Mouse (Mus musculus) MEL (cell line): ENCODE results near the gene Setd5. TPM values are rescaled to one million over a fixed set of nuclear protein-coding genes. Genes with fewer than 3 reads are reported as not detected.

Source experiments
- DNase-seq: peaks from one replicate; pipeline ENCODE4 v3.0.0; 2011; ENCODE audit warnings: low read depth, low spot score
- H3K27ac ChIP-seq: 2 replicates; pipeline ENCODE4 v1.5.1; 2012; ENCODE audit warnings: low read depth, mild to moderate bottlenecking, control low read depth, low read length, moderate library complexity; ENCODE audit not compliant: control insufficient read depth
- H3K27me3 ChIP-seq, 2 experiments: fragments of 150-350 bp in 1 of 2; sonication (generic) in 1 of 2; 2 replicates each; pipeline ENCODE4 v1.6.1; 2012; ENCODE audit warnings: low read length in 2 of 2, mild to moderate bottlenecking in 2 of 2, improper control_type of control experiment in 1 of 2, moderate library complexity in 1 of 2; ENCODE audit not compliant: insufficient read depth in 2 of 2, control insufficient read depth in 1 of 2
- H3K36me3 ChIP-seq, 2 experiments: 2 replicates each; pipeline ENCODE4 v1.6.1; 2012 to 2014; ENCODE audit warnings: low read length in 2 of 2, improper control_type of control experiment in 1 of 2, inconsistent platforms in 1 of 2, mild to moderate bottlenecking in 1 of 2; ENCODE audit not compliant: insufficient read depth in 2 of 2, control insufficient read depth in 1 of 2
- H3K4me1 ChIP-seq, 2 experiments: fragments of 150-350 bp in 1 of 2; sonication (generic) in 1 of 2; 2 replicates each; pipeline ENCODE4 v1.6.1; 2012; ENCODE audit warnings: low read length in 2 of 2, improper control_type of control experiment in 1 of 2, mild to moderate bottlenecking in 1 of 2; ENCODE audit not compliant: insufficient read depth in 2 of 2, control insufficient read depth in 1 of 2
- H3K4me3 ChIP-seq, 2 experiments: fragments of 150-350 bp in 1 of 2; sonication (generic) in 1 of 2; 2 replicates each; pipeline ENCODE4 v1.5.1; 2012; ENCODE audit warnings: low read depth in 2 of 2, low read length in 2 of 2, mild to moderate bottlenecking in 2 of 2, moderate library complexity in 2 of 2, control low read depth in 1 of 2, improper control_type of control experiment in 1 of 2; ENCODE audit not compliant: control insufficient read depth in 1 of 2, insufficient read depth in 1 of 2
- H3K79me2 ChIP-seq: 2 replicates; pipeline ENCODE4 v1.6.1; 2012; ENCODE audit warnings: mild to moderate bottlenecking, low read length, moderate library complexity; ENCODE audit not compliant: control insufficient read depth, poor library complexity, insufficient read depth
- H3K9ac ChIP-seq: 2 replicates; pipeline ENCODE4 v1.6.1; 2012; ENCODE audit warnings: low read depth, mild to moderate bottlenecking, control low read depth, low read length, moderate library complexity; ENCODE audit not compliant: control insufficient read depth, poor library complexity, severe bottlenecking
- H3K9me3 ChIP-seq: fragments of 150-350 bp; sonication (generic); replicated peaks from 2 replicates; pipeline ENCODE4 v1.6.1; 2012; ENCODE audit warnings: mild to moderate bottlenecking, low read length, improper control_type of control experiment, moderate library complexity; ENCODE audit not compliant: insufficient read depth
- BHLHE40 ChIP-seq: IDR thresholded peaks from 2 replicates; pipeline ENCODE4 v1.6.1; 2012; ENCODE audit warnings: low read depth, mild to moderate bottlenecking, inconsistent platforms, low read length, improper control_type of control experiment, borderline replicate concordance
- CHD2 ChIP-seq: IDR thresholded peaks from 2 replicates; pipeline ENCODE4 v1.6.1; 2011; ENCODE audit warnings: low read length, improper control_type of control experiment
- CTCF ChIP-seq, 3 experiments: IDR thresholded peaks in 2 of 3; conservative IDR thresholded peaks in 1 of 3; 2 replicates each; pipeline ENCODE4 v1.5.1; 2011 to 2012; ENCODE audit warnings: low read length in 3 of 3, low read depth in 2 of 3, mild to moderate bottlenecking in 2 of 3, improper control_type of control experiment in 1 of 3, inconsistent platforms in 1 of 3, mixed read lengths in 1 of 3, moderate library complexity in 1 of 3; ENCODE audit not compliant: control insufficient read depth in 1 of 3, insufficient read depth in 1 of 3, poor library complexity in 1 of 3, severe bottlenecking in 1 of 3
- E2F4 ChIP-seq: IDR thresholded peaks from 2 replicates; pipeline ENCODE4 v1.6.1; 2011; ENCODE audit warnings: low read depth, low read length, improper control_type of control experiment, borderline replicate concordance
- ELF1 ChIP-seq: IDR thresholded peaks from 2 replicates; pipeline ENCODE4 v1.6.1; 2014; ENCODE audit warnings: low read depth, mild to moderate bottlenecking, inconsistent platforms, low read length, improper control_type of control experiment, moderate library complexity
- EP300 ChIP-seq, 2 experiments: IDR thresholded peaks; 2 replicates each; pipeline ENCODE4 v1.6.1; 2011; ENCODE audit warnings: improper control_type of control experiment in 2 of 2, low read length in 2 of 2, low read depth in 1 of 2, mild to moderate bottlenecking in 1 of 2
- ETS1 ChIP-seq: IDR thresholded peaks from 2 replicates; pipeline ENCODE4 v1.6.1; 2012; ENCODE audit warnings: low read depth, mild to moderate bottlenecking, inconsistent platforms, low read length, improper control_type of control experiment, moderate library complexity
- GABPA ChIP-seq: IDR thresholded peaks from 2 replicates; pipeline ENCODE4 v1.6.1; 2012; ENCODE audit warnings: low read depth, mild to moderate bottlenecking, inconsistent platforms, low read length, improper control_type of control experiment, moderate library complexity
- GATA1 ChIP-seq: IDR thresholded peaks from 2 replicates; pipeline ENCODE4 v1.6.1; 2011; ENCODE audit warnings: low read depth, low read length, improper control_type of control experiment
- HCFC1 ChIP-seq: IDR thresholded peaks from 2 replicates; pipeline ENCODE4 v1.6.1; 2012; ENCODE audit warnings: low read depth, mild to moderate bottlenecking, inconsistent platforms, low read length, improper control_type of control experiment, moderate library complexity
- KAT2A ChIP-seq: conservative IDR thresholded peaks from 2 replicates; pipeline ENCODE4 v1.6.1; 2012; ENCODE audit warnings: low read depth, low read length, improper control_type of control experiment, inconsistent platforms
- MAX ChIP-seq: IDR thresholded peaks from 2 replicates; pipeline ENCODE4 v1.6.1; 2011; ENCODE audit warnings: low read length, improper control_type of control experiment
- MAZ ChIP-seq: IDR thresholded peaks from 2 replicates; pipeline ENCODE4 v1.6.1; 2012; ENCODE audit warnings: low read depth, mild to moderate bottlenecking, inconsistent platforms, low read length, improper control_type of control experiment
- MEF2A ChIP-seq: IDR thresholded peaks from 2 replicates; pipeline ENCODE4 v1.6.1; 2014; ENCODE audit warnings: low read depth, mild to moderate bottlenecking, inconsistent platforms, low read length, improper control_type of control experiment; ENCODE audit not compliant: poor library complexity, insufficient replicate concordance, severe bottlenecking; ENCODE audit errors: extremely low read depth
- MXI1 ChIP-seq: IDR thresholded peaks from 2 replicates; pipeline ENCODE4 v1.6.1; 2011; ENCODE audit warnings: mild to moderate bottlenecking, low read depth, low read length, improper control_type of control experiment
- MYB ChIP-seq: IDR thresholded peaks from 2 replicates; pipeline ENCODE4 v1.6.1; 2011; ENCODE audit warnings: mild to moderate bottlenecking, low read depth, low read length, improper control_type of control experiment
- MYC ChIP-seq: IDR thresholded peaks from 2 replicates; pipeline ENCODE4 v1.6.1; 2011; ENCODE audit warnings: low read depth, mild to moderate bottlenecking, low read length, improper control_type of control experiment, moderate library complexity
- NELFE ChIP-seq: IDR thresholded peaks from 2 replicates; pipeline ENCODE4 v1.6.1; 2011; ENCODE audit warnings: low read depth, low read length, improper control_type of control experiment
- NRF1 ChIP-seq: IDR thresholded peaks from 2 replicates; pipeline ENCODE4 v1.6.1; 2014; ENCODE audit warnings: low read depth, mild to moderate bottlenecking, inconsistent platforms, low read length, improper control_type of control experiment, moderate library complexity; ENCODE audit not compliant: poor library complexity, insufficient read depth, severe bottlenecking
- POLR2A ChIP-seq, 2 experiments: IDR thresholded peaks; 2 replicates each; pipeline ENCODE4 v1.6.1; 2011 to 2012; ENCODE audit warnings: low read length in 2 of 2, mild to moderate bottlenecking in 2 of 2, control low read depth in 1 of 2, improper control_type of control experiment in 1 of 2, low read depth in 1 of 2, moderate library complexity in 1 of 2; ENCODE audit not compliant: control insufficient read depth in 1 of 2, insufficient read depth in 1 of 2, poor library complexity in 1 of 2
- POLR2AphosphoS2 ChIP-seq: IDR thresholded peaks from 2 replicates; pipeline ENCODE4 v1.6.1; 2011; ENCODE audit warnings: low read length, improper control_type of control experiment
- POLR2AphosphoS5 ChIP-seq: IDR thresholded peaks from 2 replicates; pipeline ENCODE4 v1.6.1; 2012; ENCODE audit warnings: low read depth, borderline replicate concordance, mild to moderate bottlenecking, inconsistent platforms, low read length, moderate library complexity, mixed read lengths
- RCOR1 ChIP-seq: IDR thresholded peaks from 2 replicates; pipeline ENCODE4 v1.6.1; 2012; ENCODE audit warnings: low read depth, mild to moderate bottlenecking, inconsistent platforms, low read length, improper control_type of control experiment
- TBP ChIP-seq: IDR thresholded peaks from 2 replicates; pipeline ENCODE4 v1.8.0; 2011; ENCODE audit warnings: low read depth, low read length, improper control_type of control experiment
- TCF12 ChIP-seq: IDR thresholded peaks from 2 replicates; pipeline ENCODE4 v1.6.1; 2014; ENCODE audit warnings: low read depth, mild to moderate bottlenecking, inconsistent platforms, low read length, improper control_type of control experiment, moderate library complexity
- ZKSCAN1 ChIP-seq: IDR thresholded peaks from 2 replicates; pipeline ENCODE4 v1.6.1; 2012; ENCODE audit warnings: low read depth, mild to moderate bottlenecking, inconsistent platforms, low read length, improper control_type of control experiment, moderate library complexity
- ZMIZ1 ChIP-seq: IDR thresholded peaks from 2 replicates; pipeline ENCODE4 v1.6.1; 2012; ENCODE audit warnings: low read depth, mild to moderate bottlenecking, inconsistent platforms, low read length, improper control_type of control experiment, moderate library complexity
- polyA plus RNA-seq, 2 experiments: library from polyadenylated mRNA; stranded (reverse) in 1 of 2; unstranded in 1 of 2; fragments of >175 nt in 1 of 2; fragments of >200 nt in 1 of 2; gene quantifications; 2 replicates each; pipeline versions ENCODE4 v1.2.1 to v1.2.4; 2012; ENCODE audit warnings: low replicate concordance in 2 of 2, low read depth in 1 of 2; ENCODE audit not compliant: insufficient read length in 2 of 2, insufficient read depth in 1 of 2, missing spikeins in 1 of 2
- total RNA-seq: library from RNA; depleted of rRNA; stranded (reverse); fragments of 300-350 nt; gene quantifications from 2 replicates; pipeline ENCODE4 v1.2.3, GENCODE M21; 2012

Setd5 gene
- total and polyA plus RNA-seq, 3 experiments, result 43.5 to 185 (median 80.2) TPM

DNA sequence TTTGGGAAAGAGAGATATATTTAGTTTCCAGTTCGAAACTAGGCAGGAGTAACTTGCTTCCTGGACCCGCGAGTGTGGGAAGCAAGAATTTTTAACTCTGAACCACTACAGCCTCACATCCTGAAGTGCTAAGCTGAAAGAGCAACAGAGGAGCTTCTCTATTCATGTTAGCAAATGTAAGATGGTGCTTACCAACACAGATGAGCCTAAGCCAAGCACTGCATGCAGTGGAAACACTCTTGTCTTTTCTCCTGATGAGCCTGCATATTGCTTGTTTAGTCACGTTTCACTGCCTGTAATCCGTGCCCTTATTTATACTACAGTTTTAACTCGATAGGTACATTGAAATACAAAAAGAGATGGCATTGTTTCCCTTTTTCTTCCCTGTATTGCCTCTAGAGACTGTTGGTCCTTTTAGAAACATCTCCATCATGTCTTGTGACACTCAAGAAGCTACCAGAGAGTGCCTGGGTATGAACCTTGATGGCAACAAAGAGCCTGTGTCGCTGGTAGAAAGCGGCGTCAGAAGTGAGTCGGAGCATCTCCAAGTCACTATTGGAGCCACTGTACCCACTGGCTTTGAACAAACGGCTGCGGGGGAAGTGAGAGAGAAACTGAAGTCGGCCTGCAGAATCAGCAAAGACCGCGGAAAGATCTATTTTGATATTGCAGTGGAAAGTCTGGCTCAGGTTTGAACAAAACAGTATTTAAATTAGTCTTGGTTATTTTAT is 30.0 kb upstream of the Setd5 start:
- Histone ChIP-seq H3K4me3 (peak overlapping the region; percentile 73 to 77), H3K9ac (peak overlapping the region; percentile 85), H3K27me3 (no peaks in the 10 kb centered on the region), H3K4me1 (peaks cover 16 to 31% of the 10 kb centered on the region in 2 experiments), H3K9me3 (no peaks in the 10 kb centered on the region), H3K79me2 (peaks cover 40% of the 10 kb centered on the region), H3K27ac (peak overlapping the region; percentile 97), H3K36me3 (peaks cover 20 to 53% of the 10 kb centered on the region in 2 experiments)
- peak; percentile 73 for DNase-seq
- TF ChIP-seq POLR2AphosphoS2 (peak; percentile 20; the same call in 1 of the 2 replicates), NELFE (peak; percentile 46; the same call in 1 of the 2 replicates), E2F4 (no peak), TCF12 (peak; percentile 13; the same call in 1 of the 2 replicates), NRF1 (no peak), POLR2A (IDR thresholded peaks at IDR 0.05; ENCODE audit: control insufficient read depth in 1 of 2, insufficient read depth in 1 of 2, low read depth in 1 of 2, low read length in 2 of 2, poor library complexity in 1 of 2) (peak; percentile 29 to 71; a peak in 2 of 4 replicates), MYC (0 out of 2 replicates have a peak, but pooled peaks have one; percentile 4), RCOR1 (no peak), MXI1 (no peak), BHLHE40 (peak; percentile 15; the same call in 1 of the 2 replicates), TBP (peak; percentile 61), ETS1 (peak; percentile 12; the same call in 1 of the 2 replicates)

DNA sequence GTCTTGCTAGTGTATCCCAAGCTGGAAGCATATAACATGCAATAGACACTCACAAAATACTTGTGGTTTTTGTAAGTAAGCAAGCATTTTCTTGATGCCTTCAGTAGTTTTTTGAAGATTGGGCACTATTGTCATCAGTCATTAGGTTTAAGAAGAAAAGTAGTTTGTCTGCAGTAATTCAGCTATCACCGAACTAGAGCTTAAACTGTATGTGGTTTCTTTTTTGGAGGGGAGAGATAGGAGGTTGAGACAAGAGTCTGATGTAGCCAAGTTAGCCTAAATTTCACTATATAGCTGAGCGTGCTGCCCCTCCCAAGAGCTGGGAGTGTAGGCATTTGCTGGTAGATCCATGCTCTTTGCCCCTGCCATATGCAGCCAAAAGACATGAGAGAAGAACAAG is 28.8 kb upstream of the Setd5 start:
- peaks cover 30 to 47% of the 10 kb centered on the region in 2 experiments for H3K36me3 ChIP-seq
- peak overlapping the region; percentile 85 for H3K9ac ChIP-seq
- peaks cover 46% of the 10 kb centered on the region for H3K79me2 ChIP-seq
- H3K27me3 ChIP-seq, result no peaks in the 10 kb centered on the region
- H3K4me1 ChIP-seq, result peaks cover 13 to 21% of the 10 kb centered on the region in 2 experiments; a peak in 3 of 4 replicates
- H3K27ac ChIP-seq, result peak overlapping the region; percentile 82
- peak; percentile 58 for DNase-seq
- TF ChIP-seq ETS1 (no peak), MYB (no peak), MAX (peak; percentile 42; the same call in 1 of the 2 replicates), GATA1 (peak; percentile 58), ZMIZ1 (no peak), CTCF (IDR thresholded peaks at IDR 0.05 in 2 of 3, conservative IDR thresholded peaks at IDR 0.05 in 1 of 3; ENCODE audit: control insufficient read depth in 1 of 3, insufficient read depth in 1 of 3, low read depth in 2 of 3, low read length in 3 of 3, poor library complexity in 1 of 3, severe bottlenecking in 1 of 3) (no peak), GABPA (no peak), ELF1 (no peak), KAT2A (no peak), ZKSCAN1 (no peak), HCFC1 (0 out of 2 replicates have a peak, but pooled peaks have one; percentile 33), NELFE (no peak), E2F4 (no peak), CHD2 (no peak), EP300 (IDR thresholded peaks at IDR 0.05; ENCODE audit: low read depth in 1 of 2, low read length in 2 of 2) (peak in 1 of 2 experiments; percentile 26; a peak in 1 of 4 replicates), MEF2A (no peak), TBP (peak; percentile 39; the same call in 1 of the 2 replicates), MAZ (no peak), POLR2AphosphoS5 (no peak)
- H3K9me3 ChIP-seq, result no peaks in the 10 kb centered on the region
- peak overlapping the region; percentile 54 to 73 for H3K4me3 ChIP-seq
